Mouse (Mus musculus) cerebellum, adult 18-20 months (tissue): Measurements from ENCODE around the gene Nfic.

Experiments
- DNase-seq, 2 experiments: peaks; one replicate each; pipeline ENCODE4 v3.0.0; 2021

The Nfic gene

GRCm38 (mm10) chr10:81416581-81417226 is 38.7 kb downstream of the Nfic start:
- DNase-seq, result peak; percentile 91 to 96

GRCm38 (mm10) chr10:81415549-81416310 is 39.7 kb downstream of the Nfic start:
- no peak for DNase-seq

DNA sequence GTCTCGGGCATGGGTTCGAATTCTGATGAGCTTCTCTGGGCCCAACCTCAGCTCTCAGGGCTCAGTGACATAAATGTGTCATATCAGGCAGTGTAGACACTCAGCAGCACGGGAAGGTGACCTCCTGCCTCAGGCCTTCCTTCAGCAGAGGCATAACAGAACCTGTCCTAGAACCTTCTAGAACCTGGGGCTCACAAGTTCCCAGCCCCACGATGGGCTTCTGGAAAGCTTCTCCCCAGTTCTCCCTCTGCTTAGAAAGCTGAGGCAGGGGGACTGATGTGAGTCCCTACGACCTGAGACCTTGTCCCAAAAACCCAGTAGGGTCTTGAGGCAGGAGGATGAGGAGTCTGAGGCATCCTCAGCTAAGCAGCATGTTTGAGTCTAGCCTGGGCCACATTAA is 40.3 kb downstream of the Nfic start:
- DNase-seq, result no peak

GRCm38 (mm10) chr10:81414682-81415081 is 40.8 kb downstream of the Nfic start:
- DNase-seq, result no peak

DNA sequence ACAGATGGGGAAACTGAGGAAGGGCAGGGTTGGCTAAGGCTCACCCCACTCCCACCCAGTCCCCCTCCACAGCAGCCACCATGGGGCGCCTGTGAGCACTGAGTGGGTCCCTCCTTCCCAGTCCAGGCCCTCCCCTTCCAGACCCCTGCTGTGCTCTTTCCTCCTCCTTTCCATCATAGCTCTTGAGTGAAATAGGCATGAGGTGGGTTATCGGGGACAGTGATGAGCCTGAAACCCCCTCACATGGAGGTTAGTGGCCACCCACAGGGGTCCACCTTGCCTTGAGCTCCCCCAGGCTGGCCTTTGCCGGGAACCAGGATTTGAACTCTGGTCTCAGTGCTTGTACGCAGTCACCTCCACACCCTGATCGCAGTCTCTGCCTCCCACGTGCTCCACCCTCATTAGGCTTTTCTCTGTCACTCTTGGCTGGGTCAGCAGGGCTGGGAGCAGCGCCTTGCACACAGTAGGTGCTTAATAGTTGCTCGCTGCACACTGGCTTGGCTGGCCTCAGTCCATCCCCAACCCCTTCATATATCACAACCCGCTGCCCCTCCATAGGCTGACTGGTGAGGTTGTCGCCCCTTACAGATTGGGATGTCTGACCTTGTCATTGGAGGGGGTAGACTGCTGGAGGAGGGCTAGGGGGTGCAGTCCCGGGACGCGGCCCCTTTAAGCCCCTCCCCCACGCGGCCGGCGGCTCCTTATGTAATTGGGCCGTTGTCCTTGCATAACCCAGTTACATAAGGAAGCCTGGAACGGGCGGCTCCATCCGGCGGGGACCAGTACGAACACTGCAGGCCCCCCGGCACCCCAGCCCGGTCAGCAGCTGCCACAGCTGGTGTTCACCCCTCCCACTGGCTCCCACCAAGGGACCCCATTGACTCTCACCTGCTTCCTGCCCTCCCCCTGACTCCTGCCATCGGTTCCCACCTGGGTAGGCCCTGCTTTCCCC is 41.8 kb downstream of the Nfic start:
- peak; percentile 76 to 88 for DNase-seq

DNA sequence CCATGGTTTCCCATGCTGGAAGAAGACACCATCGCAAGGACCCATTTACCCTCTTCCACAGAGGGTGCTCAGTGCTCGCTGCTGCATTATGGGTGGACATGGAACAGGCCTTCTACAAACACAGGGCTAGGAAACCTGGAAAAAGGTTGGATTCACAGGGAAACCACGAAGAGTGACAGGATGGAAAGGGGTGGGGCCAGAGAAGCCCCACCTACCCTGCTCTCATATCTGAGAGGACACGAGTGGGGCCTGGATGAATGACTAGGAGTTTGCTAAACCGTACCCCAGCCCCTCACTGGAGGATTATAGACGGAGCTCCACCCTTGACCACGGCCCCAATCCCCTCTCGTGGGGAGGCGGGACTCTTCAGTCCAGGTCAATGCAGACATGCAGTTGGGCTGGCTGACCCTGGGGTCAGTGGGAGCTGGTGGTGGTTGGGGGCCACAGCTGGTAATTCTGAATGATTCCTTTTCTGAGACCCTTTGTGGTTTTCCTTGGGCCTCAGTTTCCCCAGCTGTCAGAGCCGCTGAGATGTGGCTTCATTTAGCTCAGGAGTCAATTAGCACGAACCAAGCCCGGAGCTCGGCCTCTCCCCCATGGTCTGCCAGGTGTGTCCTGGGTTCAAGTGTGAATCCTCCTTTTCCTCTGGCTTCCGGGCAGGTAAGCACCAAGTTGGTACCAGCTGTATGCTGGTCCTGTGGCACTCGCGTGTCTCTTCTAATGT is 42.7 kb downstream of the Nfic start:
- DNase-seq, result no peak

GRCm38 (mm10) chr10:81411471-81412400 is 43.7 kb downstream of the Nfic start:
- DNase-seq, result peak; percentile 83 to 89

DNA sequence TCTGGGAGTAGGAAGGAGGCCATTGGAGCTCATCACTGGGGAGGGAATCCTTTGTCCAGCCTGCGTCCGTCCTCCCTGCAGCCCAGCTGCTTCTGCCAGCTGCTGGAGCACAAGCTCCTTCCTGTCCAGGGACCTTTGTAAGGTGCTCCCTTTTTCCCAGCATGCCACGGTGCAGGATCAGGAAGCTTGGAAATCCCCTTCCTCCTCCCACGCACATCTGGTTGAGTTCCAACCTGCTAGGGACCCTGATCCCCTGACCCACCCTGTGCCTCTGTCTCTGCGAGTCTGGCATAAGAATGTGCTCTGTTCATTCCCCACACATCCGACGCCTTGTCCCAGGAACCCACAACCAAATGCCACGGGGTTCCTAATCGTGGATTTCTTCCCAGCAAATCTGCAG is 44.5 kb downstream of the Nfic start:
- DNase-seq, result no peak

DNA sequence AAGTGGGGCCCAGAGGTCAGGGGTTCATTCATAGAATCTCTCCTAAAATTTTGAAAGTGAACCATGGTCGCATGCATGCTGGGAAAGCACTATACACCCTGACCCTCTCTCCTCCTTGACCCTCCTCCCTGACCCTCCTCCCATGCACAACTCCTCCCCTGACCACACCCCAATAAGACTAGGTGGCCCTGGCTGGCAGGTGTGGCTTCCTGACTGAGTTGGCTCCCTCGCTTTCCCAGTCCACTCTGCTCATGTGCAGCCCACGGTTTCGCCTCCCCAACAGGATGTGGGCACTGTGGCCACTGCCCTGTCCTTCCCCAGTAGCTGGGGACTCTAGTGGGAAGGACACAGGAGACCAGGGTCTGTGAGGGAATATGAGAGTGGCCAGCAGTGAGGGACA is 45.1 kb downstream of the Nfic start:
- DNase-seq, result no peak

DNA sequence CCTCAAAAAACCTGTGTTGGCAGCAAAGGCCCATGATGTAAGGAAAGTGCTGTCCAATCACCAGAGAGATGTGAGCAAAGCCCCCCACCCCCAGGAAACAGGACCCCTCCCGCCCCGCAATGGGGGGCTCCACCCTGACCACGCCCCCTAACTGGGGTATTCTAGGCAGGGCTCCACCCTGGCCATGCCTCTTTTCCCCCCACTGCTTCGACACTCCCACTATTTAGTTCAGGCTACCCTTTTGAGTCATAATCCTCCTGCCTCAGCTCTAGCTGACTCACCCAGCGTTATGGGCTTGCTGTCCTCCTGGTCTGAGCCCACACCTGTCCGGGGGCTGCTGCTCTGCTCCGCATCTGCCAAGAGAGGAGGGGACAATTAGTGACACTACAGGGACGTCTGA is 46.1 kb downstream of the Nfic start:
- DNase-seq, result no peak

DNA sequence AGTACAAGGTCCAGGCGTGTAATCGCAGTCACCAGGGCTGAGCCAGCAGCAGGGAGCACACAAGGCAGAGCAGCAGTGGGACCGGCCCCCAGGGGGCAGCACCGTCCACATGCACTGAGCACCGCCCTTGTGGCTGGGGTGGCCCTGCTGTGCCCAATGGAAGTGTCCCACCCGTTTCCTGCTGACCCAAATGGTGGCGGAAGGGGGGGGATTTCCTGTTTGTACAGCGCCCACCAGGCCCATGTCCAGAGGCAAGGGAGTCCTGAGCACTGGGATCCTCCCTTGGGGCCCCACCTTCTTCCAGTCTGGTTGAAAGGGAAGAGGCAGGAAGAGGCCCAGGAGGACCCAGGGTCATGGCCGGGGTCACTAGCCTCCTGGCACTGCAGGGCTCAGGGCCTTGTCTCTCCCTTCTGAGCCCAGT is 46.6 kb downstream of the Nfic start:
- DNase-seq, result peak; percentile 71 to 77

DNA sequence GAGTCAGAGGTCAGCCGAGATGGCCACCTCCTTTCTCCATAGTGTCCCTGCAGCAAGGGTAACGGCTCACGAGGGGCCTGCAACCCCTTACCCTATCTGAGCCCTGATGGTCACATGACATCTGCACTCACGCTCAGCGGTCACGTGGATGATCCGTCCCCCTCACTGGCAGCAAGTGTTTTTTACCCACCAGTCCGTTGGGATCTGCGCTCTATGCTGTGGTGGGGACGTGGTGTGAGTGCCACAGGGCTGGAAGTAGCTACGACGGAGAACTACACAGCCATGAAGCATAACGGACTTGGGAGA is 47.1 kb downstream of the Nfic start:
- no peak for DNase-seq

DNA sequence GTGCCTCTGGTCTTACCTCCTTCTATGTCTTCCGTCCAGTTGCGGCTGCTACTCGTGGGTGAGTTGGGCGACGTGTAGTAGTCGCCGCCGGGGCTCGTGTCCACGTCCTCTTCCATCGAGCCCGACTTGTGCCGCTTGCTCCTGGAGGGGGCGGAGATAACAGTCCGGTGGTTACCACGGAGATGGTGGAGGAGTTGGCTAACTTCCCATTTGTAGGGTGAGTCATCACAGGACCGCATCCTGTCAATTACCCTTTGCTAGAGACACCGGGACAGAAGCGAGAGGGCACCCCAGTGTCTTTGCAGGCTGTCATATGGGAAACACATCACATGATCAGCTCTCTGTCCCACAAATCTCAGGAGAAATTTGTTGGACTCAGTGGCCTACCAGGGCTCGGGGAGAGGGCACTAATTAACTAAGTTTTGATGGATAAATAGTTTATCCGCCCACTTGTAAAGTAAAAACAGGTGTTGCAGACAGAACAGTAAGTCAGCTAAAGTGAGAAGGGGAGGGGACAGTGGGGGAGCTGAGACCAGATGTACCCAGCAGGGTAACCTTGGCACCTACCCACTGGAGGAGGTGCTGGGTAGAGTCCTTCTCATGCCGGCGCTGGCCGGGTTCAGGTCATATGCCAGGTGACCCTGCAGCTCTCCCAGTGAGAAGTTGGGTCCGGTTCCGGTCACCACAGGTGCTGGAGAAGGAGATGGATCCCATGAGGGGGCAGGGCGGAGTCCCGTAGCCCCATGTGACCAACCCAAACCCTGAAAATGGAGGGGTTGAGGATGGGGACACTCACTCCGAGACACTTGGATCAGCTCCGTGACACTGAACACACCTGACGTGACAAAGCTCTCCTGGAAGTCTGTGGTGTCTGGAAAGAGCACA is 47.7 kb downstream of the Nfic start:
- peak; percentile 83 to 89 for DNase-seq

DNA sequence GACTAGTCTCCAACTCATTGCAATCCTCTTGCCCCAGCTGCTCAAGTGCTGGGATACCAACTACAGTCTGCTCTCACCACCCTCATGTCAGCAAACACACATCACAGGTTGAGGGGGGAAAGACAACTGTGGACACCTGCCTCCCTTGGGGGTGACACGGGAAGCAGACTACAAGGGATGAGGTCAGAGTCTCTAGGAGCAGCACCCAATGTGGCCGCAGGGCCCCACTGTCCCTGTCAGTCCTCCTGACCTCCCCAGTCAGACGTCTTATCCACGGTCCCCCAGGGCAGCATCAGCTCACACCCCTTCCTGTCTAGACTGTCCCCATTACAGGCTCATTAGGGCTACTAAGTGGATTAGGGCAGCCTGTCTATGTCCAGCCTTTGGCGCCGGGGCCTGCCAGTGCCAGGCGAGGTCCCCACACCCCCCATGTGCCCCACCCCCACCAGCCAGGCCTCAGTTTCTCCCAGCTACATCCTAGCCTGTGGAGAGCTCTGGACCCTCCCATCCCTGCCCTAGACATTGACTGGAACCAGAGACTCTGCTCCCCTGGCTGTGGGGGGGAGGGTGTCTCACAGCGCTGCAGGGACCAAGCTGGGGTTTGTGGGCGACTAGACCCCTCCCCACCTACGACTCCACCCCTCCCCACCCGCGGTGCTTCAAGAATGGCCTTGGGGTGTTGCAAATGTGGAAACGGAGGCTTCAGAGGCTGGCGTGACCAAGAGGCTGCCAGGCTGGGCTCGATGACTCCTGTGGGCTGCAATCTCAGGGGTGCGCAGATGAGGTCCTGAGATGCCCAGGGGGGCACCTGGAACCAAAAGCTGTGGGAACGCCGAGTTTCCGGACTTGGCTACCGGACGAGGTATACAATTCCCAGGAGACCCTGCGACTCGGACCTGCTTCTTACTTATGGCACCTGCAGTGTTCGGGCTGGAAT is 48.7 kb downstream of the Nfic start:
- DNase-seq, result no peak

- peak; percentile 86 to 87 for DNase-seq
Measured at GRCm38 (mm10) chr10:81405588-81406201, 49.7 kb downstream of the Nfic start.

- no peak for DNase-seq
Measured at GRCm38 (mm10) chr10:81404720-81405119, 50.7 kb downstream of the Nfic start.

DNA sequence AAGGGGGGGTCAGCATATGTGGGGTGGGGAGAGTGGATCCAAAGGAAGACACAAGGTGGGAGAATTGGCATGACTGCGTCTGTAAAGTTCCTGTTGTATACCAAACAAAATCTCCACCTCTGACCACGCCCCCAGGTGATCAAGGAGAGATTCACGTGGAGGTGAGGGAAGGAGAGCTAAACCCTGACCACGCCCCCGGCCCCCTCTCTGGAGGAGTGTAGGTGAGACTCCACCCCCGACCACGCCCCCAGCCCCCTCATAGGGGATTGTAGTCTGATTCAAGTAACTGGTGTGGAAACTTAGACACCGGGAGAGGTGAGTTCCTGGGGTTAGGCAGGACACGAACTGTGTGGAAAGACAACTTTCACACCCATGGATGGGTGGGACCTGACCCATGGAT is 51.4 kb downstream of the Nfic start:
- DNase-seq, result no peak

GRCm38 (mm10) chr10:81403511-81403910 is 51.9 kb downstream of the Nfic start:
- no peak for DNase-seq

GRCm38 (mm10) chr10:81402227-81402765 is 53.1 kb downstream of the Nfic start:
- DNase-seq, result peak in 1 of 2 experiments; percentile 62
